19 mouse cellular contexts compared by ENCODE assay signal in genomic region chr6:124446024-124446423, GRCm38 (mm10). TPM values are rescaled to one million over a fixed set of nuclear protein-coding genes. Genes with fewer than 3 reads are reported as not detected.
DNase-seq lines count a peak whose midpoint lies in the region; ATAC-seq and TF ChIP-seq lines count a peak whose summit lies in the region.
"Had no signal": no experiment of that assay in that cellular context is flagged by ENCODE, and none has a peak within 500 bp of the region (broad histone marks: within the 10 kb centered on the region; RNA-seq: fewer than 3 reads in every experiment).

No protein-coding gene starts in this region.

- TF ChIP-seq CTCF in intestine, postnatal 0 days (IDR thresholded peaks at IDR 0.05; ENCODE audit: low read depth), result no peak

- DNase-seq in forebrain, embryonic 14.5 days (ENCODE audit: low spot score), result no peak
- no peak for DNase-seq in lung, postnatal 36 days
- DNase-seq: adrenal gland, adult 8-10 months; adrenal gland, postnatal 10 days; adrenal gland, postnatal 14 days; adrenal gland, postnatal 25 days; B cell, adult 2 months; cerebellum, adult 11 months; cerebellum, adult 11-12 months; cerebellum, adult 18-20 months had no signal

- ATAC-seq in intestine, embryonic 15.5 days, result peak; percentile 72
- ATAC-seq in intestine, embryonic 16.5 days, result peak; percentile 76
- peak; percentile 54 for ATAC-seq in intestine, postnatal 0 days
- ATAC-seq in forebrain, embryonic 14.5 days, result no peak
- ATAC-seq in erythroblast, adult 5-6 weeks (replicated peaks; ENCODE audit: low FRiP score, poor library complexity, severe bottlenecking), result no peak
- ATAC-seq: activated CD4-positive, CD25-positive, alpha-beta regulatory T cell, adult 4 months; CD4-positive, CD25-positive, alpha-beta regulatory T cell, adult 4 months; Patski had no signal

- H3K27ac ChIP-seq in intestine, embryonic 15.5 days, result no peak overlapping the region
- no peak overlapping the region for H3K27ac ChIP-seq in intestine, embryonic 16.5 days (ENCODE audit: low read length)
- no peak overlapping the region for H3K27ac ChIP-seq in intestine, postnatal 0 days (ENCODE audit: low read depth, low read length)
- no peak overlapping the region for H3K27ac ChIP-seq in forebrain, embryonic 14.5 days (ENCODE audit: low read depth, low read length)

- H3K9me3 ChIP-seq in intestine, embryonic 15.5 days, result no peaks in the 10 kb centered on the region
- no peaks in the 10 kb centered on the region for H3K9me3 ChIP-seq in intestine, embryonic 16.5 days (ENCODE audit: control insufficient read depth, low read length)
- H3K9me3 ChIP-seq in intestine, postnatal 0 days (ENCODE audit: control insufficient read depth), result no peaks in the 10 kb centered on the region
- no peaks in the 10 kb centered on the region for H3K9me3 ChIP-seq in forebrain, embryonic 14.5 days (replicated peaks; ENCODE audit: control insufficient read depth, low read length)
- H3K9me3 ChIP-seq: G1E had no signal

- no peaks in the 10 kb centered on the region for H3K27me3 ChIP-seq in intestine, embryonic 15.5 days (replicated peaks)
- no peaks in the 10 kb centered on the region for H3K27me3 ChIP-seq in intestine, embryonic 16.5 days (replicated peaks; ENCODE audit: control insufficient read depth, insufficient read depth, low read length)
- H3K27me3 ChIP-seq in intestine, postnatal 0 days (replicated peaks; ENCODE audit: control insufficient read depth, insufficient read depth, low read length), result no peaks in the 10 kb centered on the region
- H3K27me3 ChIP-seq in forebrain, embryonic 14.5 days (replicated peaks; ENCODE audit: control insufficient read depth, insufficient read depth, low read length), result no peaks in the 10 kb centered on the region
- H3K27me3 ChIP-seq: CH12.LX, Patski had no signal

- H3K36me3 ChIP-seq in intestine, embryonic 15.5 days, result no peaks in the 10 kb centered on the region
- no peaks in the 10 kb centered on the region for H3K36me3 ChIP-seq in intestine, embryonic 16.5 days (ENCODE audit: control insufficient read depth, insufficient read depth, low read length)
- no peaks in the 10 kb centered on the region for H3K36me3 ChIP-seq in intestine, postnatal 0 days (ENCODE audit: control insufficient read depth, insufficient read depth)
- peaks cover 13% of the 10 kb centered on the region; the same call in 1 of the 2 replicates for H3K36me3 ChIP-seq in forebrain, embryonic 14.5 days (ENCODE audit: control insufficient read depth, insufficient read depth, low read length)
- H3K36me3 ChIP-seq: G1E had no signal

- no peak overlapping the region for H3K4me3 ChIP-seq in intestine, embryonic 15.5 days (replicated peaks)
- H3K4me3 ChIP-seq in intestine, embryonic 16.5 days (ENCODE audit: low read length), result no peak overlapping the region
- H3K4me3 ChIP-seq in intestine, postnatal 0 days (ENCODE audit: low read depth, low read length), result no peak overlapping the region
- no peak overlapping the region for H3K4me3 ChIP-seq in forebrain, embryonic 14.5 days (ENCODE audit: low read depth, low read length)

- H3K4me1 ChIP-seq in intestine, embryonic 15.5 days (replicated peaks), result no peaks in the 10 kb centered on the region
- no peaks in the 10 kb centered on the region for H3K4me1 ChIP-seq in intestine, embryonic 16.5 days (ENCODE audit: control insufficient read depth, insufficient read depth, low read length)
- no peaks in the 10 kb centered on the region for H3K4me1 ChIP-seq in intestine, postnatal 0 days (replicated peaks; ENCODE audit: control insufficient read depth, insufficient read depth, low read length)
- H3K4me1 ChIP-seq in forebrain, embryonic 14.5 days (ENCODE audit: control insufficient read depth, insufficient read depth, low read length), result no peaks in the 10 kb centered on the region

- no peak overlapping the region for H3K4me2 ChIP-seq in intestine, embryonic 15.5 days (replicated peaks)
- no peak overlapping the region for H3K4me2 ChIP-seq in intestine, embryonic 16.5 days (ENCODE audit: low read depth, low read length)
- no peak overlapping the region for H3K4me2 ChIP-seq in intestine, postnatal 0 days (replicated peaks; ENCODE audit: low read depth)
- no peak overlapping the region for H3K4me2 ChIP-seq in forebrain, embryonic 14.5 days (ENCODE audit: low read length)

- no peak overlapping the region for H3K9ac ChIP-seq in intestine, embryonic 15.5 days
- H3K9ac ChIP-seq in intestine, embryonic 16.5 days (ENCODE audit: low read depth, low read length), result no peak overlapping the region
- H3K9ac ChIP-seq in intestine, postnatal 0 days (ENCODE audit: low read depth, low read length), result no peak overlapping the region
- no peak overlapping the region for H3K9ac ChIP-seq in forebrain, embryonic 14.5 days (ENCODE audit: low read length)

- 69% methylated on average over 2 of the region's 2 CpGs for WGBS in intestine, embryonic 15.5 days
- WGBS in intestine, embryonic 16.5 days, result 66% methylated on average over 2 of the region's 2 CpGs
- 48% methylated on average over 2 of the region's 2 CpGs for WGBS in intestine, postnatal 0 days
- WGBS in forebrain, embryonic 14.5 days, result 99% methylated on average over 2 of the region's 2 CpGs

RNA-seq across cellular contexts. Expression of gene Clstn3, which starts 18.6 kb away (rescaled TPM):
- 4.7 and 5.4 TPM in 2 replicates for polyA plus RNA-seq in intestine, embryonic 15.5 days (2015; fragmentation: Nextera tagmentation; extraction: Ambion mirVana)
- 3.5 and 4.1 TPM in 2 replicates for polyA plus RNA-seq in intestine, embryonic 16.5 days (2015; fragmentation: Nextera tagmentation; extraction: Ambion mirVana)
- 2.7 and 3.4 TPM in 2 replicates for polyA plus RNA-seq in intestine, postnatal 0 days (2015; fragmentation: Nextera tagmentation; extraction: Ambion mirVana)
- polyA plus RNA-seq in forebrain, embryonic 14.5 days (2014; fragmentation: Nextera tagmentation; extraction: Ambion mirVana), result 34.1 and 48.7 TPM in 2 replicates
- 5.0 TPM in 2 replicates for total RNA-seq in erythroblast, adult 5-6 weeks (2015; ENCODE audit: low replicate concordance)
- 2.3 and 4.6 TPM in 2 replicates for total RNA-seq in erythroblast, adult 5-6 weeks (2017; ENCODE audit: low replicate concordance)
- polyA plus RNA-seq: activated CD4-positive, CD25-positive, alpha-beta regulatory T cell, adult 4 months had no signal

RNA-seq across cellular contexts. Expression of gene Pex5, which starts 31.2 kb away (rescaled TPM):
- 41.3 and 41.8 TPM in 2 replicates for polyA plus RNA-seq in intestine, embryonic 15.5 days (2015; fragmentation: Nextera tagmentation; extraction: Ambion mirVana)
- 47.4 and 48.5 TPM in 2 replicates for polyA plus RNA-seq in intestine, embryonic 16.5 days (2015; fragmentation: Nextera tagmentation; extraction: Ambion mirVana)
- polyA plus RNA-seq in intestine, postnatal 0 days (2015; fragmentation: Nextera tagmentation; extraction: Ambion mirVana), result 30.1 and 33.6 TPM in 2 replicates
- 55.9 and 63.2 TPM in 2 replicates for polyA plus RNA-seq in forebrain, embryonic 14.5 days (2014; fragmentation: Nextera tagmentation; extraction: Ambion mirVana)
- total RNA-seq in erythroblast, adult 5-6 weeks (2015; ENCODE audit: low replicate concordance), result 3.8 TPM in 2 replicates
- 5.2 and 7.0 TPM in 2 replicates for total RNA-seq in erythroblast, adult 5-6 weeks (2017; ENCODE audit: low replicate concordance)

RNA-seq across cellular contexts. Expression of gene C1rl, which starts 46.9 kb away (rescaled TPM):
- 2.3 and 2.5 TPM in 2 replicates for polyA plus RNA-seq in intestine, embryonic 15.5 days (2015; fragmentation: Nextera tagmentation; extraction: Ambion mirVana)
- 3.0 and 3.5 TPM in 2 replicates for polyA plus RNA-seq in intestine, embryonic 16.5 days (2015; fragmentation: Nextera tagmentation; extraction: Ambion mirVana)
- polyA plus RNA-seq in intestine, postnatal 0 days (2015; fragmentation: Nextera tagmentation; extraction: Ambion mirVana), result 1.9 TPM in 2 replicates
- 0.17 and 0.27 TPM in 2 replicates for polyA plus RNA-seq in forebrain, embryonic 14.5 days (2014; fragmentation: Nextera tagmentation; extraction: Ambion mirVana)
- total RNA-seq in erythroblast, adult 5-6 weeks (2015; ENCODE audit: low replicate concordance), result 0.38 and 2.1 TPM in 2 replicates
- total RNA-seq in erythroblast, adult 5-6 weeks (2017; ENCODE audit: low replicate concordance), result 2.7 and 3.6 TPM in 2 replicates
- polyA plus RNA-seq: activated CD4-positive, CD25-positive, alpha-beta regulatory T cell, adult 4 months; CD4-positive, CD25-positive, alpha-beta regulatory T cell, adult 4 months had no signal

Comparison
In these comparisons a context has a peak if more than half of its experiments do, and no peak if none do; other contexts are left out.
1. ATAC-seq: peak in intestine, embryonic 15.5 days (single experiment), intestine, embryonic 16.5 days (single experiment) and intestine, postnatal 0 days (single experiment); none in forebrain, embryonic 14.5 days (single experiment) and erythroblast, adult 5-6 weeks (single experiment).